Mouse (Mus musculus) myocyte (in vitro differentiated cells): ENCODE data around the gene Sh3d21. TPM values are rescaled to one million over a fixed set of nuclear protein-coding genes. Genes with fewer than 3 reads are reported as not detected.
A peak's percentile ranks its signal among the peaks of the same experiment; 100 is the strongest.

ENCODE experiments used
- H3K27me3 ChIP-seq: one replicate; pipeline ENCODE4 v1.6.1; 2011; ENCODE audit not compliant: control insufficient read depth, insufficient read depth, insufficient read length
- H3K36me3 ChIP-seq: one replicate; pipeline ENCODE4 v1.6.1; 2011; ENCODE audit not compliant: control insufficient read depth, insufficient read depth
- H3K4me2 ChIP-seq: one replicate; pipeline ENCODE4 v1.6.1; 2011; ENCODE audit warnings: low read depth, control low read depth
- H3K4me3 ChIP-seq: one replicate; pipeline ENCODE4 v1.5.1; 2011; ENCODE audit warnings: mild to moderate bottlenecking, control low read depth, moderate library complexity
- H3K79me2 ChIP-seq: one replicate; pipeline ENCODE4 v1.6.1; 2011; ENCODE audit not compliant: control insufficient read depth, insufficient read depth
- H3ac ChIP-seq: one replicate; pipeline ENCODE4 v1.6.1; 2011; ENCODE audit not compliant: control insufficient read depth, insufficient read length
- CEBPB ChIP-seq: IDR thresholded peaks from 2 replicates; pipeline ENCODE4 v1.6.1; 2011; ENCODE audit warnings: mild to moderate bottlenecking, moderate library complexity; ENCODE audit not compliant: poor library complexity, insufficient read depth, severe bottlenecking
- E2F4 ChIP-seq: IDR thresholded peaks from one replicate; pipeline ENCODE4 v1.6.1; 2011; ENCODE audit warnings: mild to moderate bottlenecking, control low read depth, moderate library complexity; ENCODE audit not compliant: insufficient read depth
- MAX ChIP-seq: IDR thresholded peaks from one replicate; pipeline ENCODE4 v1.6.1; 2011; ENCODE audit warnings: low read depth, mild to moderate bottlenecking, control low read depth
- MYOD1 ChIP-seq, 3 experiments: IDR thresholded peaks; one replicate each; pipeline ENCODE4 v1.6.1; 2011; ENCODE audit warnings: control low read depth in 2 of 3, low read depth in 2 of 3, mild to moderate bottlenecking in 2 of 3, moderate library complexity in 1 of 3; ENCODE audit not compliant: insufficient read length in 2 of 3, control insufficient read depth in 1 of 3
- MYOG ChIP-seq, 3 experiments: IDR thresholded peaks; one replicate each; pipeline ENCODE4 v1.6.1; 2011; ENCODE audit warnings: control low read depth in 2 of 3, low read depth in 2 of 3, mild to moderate bottlenecking in 2 of 3; ENCODE audit not compliant: insufficient read length in 2 of 3, control insufficient read depth in 1 of 3, insufficient read depth in 1 of 3
- POLR2A ChIP-seq: IDR thresholded peaks from one replicate; pipeline ENCODE4 v1.6.1; 2011; ENCODE audit warnings: low read depth, mild to moderate bottlenecking, control low read depth, moderate library complexity; ENCODE audit not compliant: insufficient read length
- POLR2AphosphoS2 ChIP-seq: IDR thresholded peaks from one replicate; pipeline ENCODE4 v1.6.1; 2011; ENCODE audit warnings: low read depth, control low read depth; ENCODE audit not compliant: insufficient read length
- REST ChIP-seq: IDR thresholded peaks from one replicate; pipeline ENCODE4 v1.6.1; 2011; ENCODE audit warnings: mild to moderate bottlenecking, control low read depth, moderate library complexity; ENCODE audit not compliant: insufficient read depth, insufficient read length
- SRF ChIP-seq: IDR thresholded peaks from one replicate; pipeline ENCODE4 v1.6.1; 2011; ENCODE audit warnings: low read depth; ENCODE audit not compliant: control insufficient read depth, insufficient read length
- TCF12 ChIP-seq: IDR thresholded peaks from one replicate; pipeline ENCODE4 v1.6.1; 2011; ENCODE audit warnings: mild to moderate bottlenecking, control low read depth; ENCODE audit not compliant: poor library complexity, insufficient read depth, severe bottlenecking
- TCF3 ChIP-seq: IDR thresholded peaks from one replicate; pipeline ENCODE4 v1.6.1; 2011; ENCODE audit warnings: low read depth, control low read depth; ENCODE audit not compliant: insufficient read length
- USF1 ChIP-seq: IDR thresholded peaks from one replicate; pipeline ENCODE4 v1.6.1; 2011; ENCODE audit warnings: low read depth, mild to moderate bottlenecking, control low read depth, moderate library complexity
- polyA plus RNA-seq: library from polyadenylated mRNA; unstranded; fragments of >200 nt; fragmentation: generic; extraction: Trizol; gene quantifications from one replicate; pipeline ENCODE4 v1.2.1, GENCODE M21; 2012; ENCODE audit warnings: missing spikeins

Gene Sh3d21
- polyA plus RNA-seq, 1 experiment = 0.23 TPM

- TF ChIP-seq REST (no peak), TCF12 (no peak), MYOG (IDR thresholded peaks at IDR 0.05; ENCODE audit: control insufficient read depth in 1 of 3, insufficient read depth in 1 of 3, insufficient read length in 2 of 3, low read depth in 2 of 3) (no peak), MYOD1 (IDR thresholded peaks at IDR 0.05; ENCODE audit: control insufficient read depth in 1 of 3, insufficient read length in 2 of 3, low read depth in 2 of 3) (no peak), SRF (no peak), MAX (no peak), POLR2AphosphoS2 (no peak), CEBPB (no peak), USF1 (no peak), E2F4 (no peak), POLR2A (no peak), TCF3 (no peak)
- Histone ChIP-seq H3K27me3 (no peaks in the 10 kb centered on the region), H3K4me3 (no peak overlapping the region), H3K36me3 (peaks cover 4% of the 10 kb centered on the region), H3K79me2 (no peaks in the 10 kb centered on the region), H3ac (no peak overlapping the region), H3K4me2 (no peak overlapping the region)
These were observed 7.4 kb downstream of the Sh3d21 start for GRCm38 (mm10) chr4:126155869-126156268.

- no peak overlapping the region for H3K4me3 ChIP-seq
- H3ac ChIP-seq = no peak overlapping the region
- H3K79me2 ChIP-seq = no peaks in the 10 kb centered on the region
- no peaks in the 10 kb centered on the region for H3K27me3 ChIP-seq
- H3K36me3 ChIP-seq = no peaks in the 10 kb centered on the region
- no peak overlapping the region for H3K4me2 ChIP-seq
- TF ChIP-seq CEBPB (no peak), MYOG (IDR thresholded peaks at IDR 0.05; ENCODE audit: control insufficient read depth in 1 of 3, insufficient read depth in 1 of 3, insufficient read length in 2 of 3, low read depth in 2 of 3) (no peak), SRF (no peak), TCF3 (no peak), MAX (no peak), MYOD1 (IDR thresholded peaks at IDR 0.05; ENCODE audit: control insufficient read depth in 1 of 3, insufficient read length in 2 of 3, low read depth in 2 of 3) (no peak), TCF12 (no peak), E2F4 (no peak), POLR2A (no peak), USF1 (no peak), REST (no peak), POLR2AphosphoS2 (no peak)
These were observed 8.1 kb downstream of the Sh3d21 start for GRCm38 (mm10) chr4:126155183-126155582.

GRCm38 (mm10) chr4:126152864-126153263 lies 10.4 kb downstream of the Sh3d21 start:
- H3K27me3 ChIP-seq = no peaks in the 10 kb centered on the region
- H3ac ChIP-seq = no peak overlapping the region
- TF ChIP-seq USF1 (no peak), TCF3 (no peak), MYOG (IDR thresholded peaks at IDR 0.05; ENCODE audit: control insufficient read depth in 1 of 3, insufficient read depth in 1 of 3, insufficient read length in 2 of 3, low read depth in 2 of 3) (no peak), REST (no peak), SRF (no peak), MAX (no peak), POLR2AphosphoS2 (no peak), POLR2A (no peak), CEBPB (no peak)
- H3K79me2 ChIP-seq = peaks cover 4% of the 10 kb centered on the region
- no peak overlapping the region for H3K4me2 ChIP-seq
- H3K36me3 ChIP-seq = no peaks in the 10 kb centered on the region
- no peak overlapping the region for H3K4me3 ChIP-seq

GRCm38 (mm10) chr4:126151701-126152440 lies 11.4 kb downstream of the Sh3d21 start:
- Histone ChIP-seq H3K4me3 (no peak overlapping the region), H3K79me2 (peaks cover 4% of the 10 kb centered on the region), H3K27me3 (no peaks in the 10 kb centered on the region), H3K4me2 (no peak overlapping the region), H3K36me3 (no peaks in the 10 kb centered on the region), H3ac (no peak overlapping the region)
- TF ChIP-seq MYOG (IDR thresholded peaks at IDR 0.05; ENCODE audit: control insufficient read depth in 1 of 3, insufficient read depth in 1 of 3, insufficient read length in 2 of 3, low read depth in 2 of 3) = no peak
- TF ChIP-seq MAX = no peak
- TF ChIP-seq SRF = no peak
- no peak for TF ChIP-seq USF1
- TF ChIP-seq POLR2A = no peak
- no peak for TF ChIP-seq POLR2AphosphoS2

GRCm38 (mm10) chr4:126150949-126151320 lies 12.4 kb downstream of the Sh3d21 start:
- Histone ChIP-seq H3K79me2 (peaks cover 4% of the 10 kb centered on the region), H3K4me2 (peak overlapping the region; percentile 60), H3K4me3 (no peak overlapping the region), H3K27me3 (no peaks in the 10 kb centered on the region), H3K36me3 (no peaks in the 10 kb centered on the region), H3ac (no peak overlapping the region)
- TF ChIP-seq TCF3 (no peak), TCF12 (no peak), MYOD1 (IDR thresholded peaks at IDR 0.05; ENCODE audit: control insufficient read depth in 1 of 3, insufficient read length in 2 of 3, low read depth in 2 of 3) (no peak), REST (no peak), MAX (no peak), USF1 (no peak), CEBPB (no peak), POLR2A (no peak), SRF (no peak), MYOG (IDR thresholded peaks at IDR 0.05; ENCODE audit: control insufficient read depth in 1 of 3, insufficient read depth in 1 of 3, insufficient read length in 2 of 3, low read depth in 2 of 3) (no peak), POLR2AphosphoS2 (no peak), E2F4 (no peak)
